Mouse (Mus musculus) liver, embryonic 14.5 days (tissue): Measurements from ENCODE around the gene Id3. TPM values are rescaled to one million over a fixed set of nuclear protein-coding genes. Genes with fewer than 3 reads are reported as not detected.

Source experiments
- ATAC-seq: fragments of 200-750 bp; cut with Nextera tagmentation; 2 replicates; pipeline ENCODE4 v1.8.0; 2017; ENCODE audit warnings: moderate number of reproducible peaks, mild to moderate bottlenecking, moderate library complexity; ENCODE audit not compliant: insufficient read depth
- DNase-seq, 3 experiments: peaks; one replicate each; pipeline ENCODE4 v3.0.0-alpha.2; 2012 to 2013; ENCODE audit warnings: low read depth in 3 of 3, low spot score in 3 of 3
- H3K27ac ChIP-seq: fragments of 300-500 bp; sonication (generic); 2 replicates; pipeline ENCODE4 v1.5.1; 2014; ENCODE audit warnings: moderate library complexity, mild to moderate bottlenecking, control low read depth, inconsistent platforms
- H3K27me3 ChIP-seq: fragments of 300-500 bp; sonication (generic); 2 replicates; pipeline ENCODE4 v1.6.1; 2014; ENCODE audit warnings: mild to moderate bottlenecking, low read length, moderate library complexity; ENCODE audit not compliant: control insufficient read depth, insufficient read depth
- H3K36me3 ChIP-seq: fragments of 300-500 bp; sonication (generic); replicated peaks from 2 replicates; pipeline ENCODE4 v1.6.1; 2014; ENCODE audit warnings: low read depth; ENCODE audit not compliant: control insufficient read depth, insufficient read depth
- H3K4me1 ChIP-seq, 2 experiments: fragments of 200-500 bp in 1 of 2; fragments of 300-500 bp in 1 of 2; sonication (generic) in 1 of 2; replicated peaks; 2 replicates each; pipeline ENCODE4 v1.6.1; 2012 to 2014; ENCODE audit warnings: antibody characterized with exemption in 1 of 2, inconsistent platforms in 1 of 2, low read length in 1 of 2; ENCODE audit not compliant: control insufficient read depth in 2 of 2, insufficient read depth in 2 of 2
- H3K4me2 ChIP-seq: fragments of 300-500 bp; sonication (generic); 2 replicates; pipeline ENCODE4 v1.6.1; 2014; ENCODE audit warnings: low read depth, mild to moderate bottlenecking, control low read depth, moderate library complexity
- H3K4me3 ChIP-seq, 2 experiments: fragments of 200-500 bp in 1 of 2; fragments of 300-500 bp in 1 of 2; sonication (generic) in 1 of 2; 2 replicates each; pipeline ENCODE4 v1.5.1; 2012 to 2014; ENCODE audit warnings: low read depth in 2 of 2, low read length in 2 of 2, mild to moderate bottlenecking in 2 of 2, control low read depth in 1 of 2, inconsistent platforms in 1 of 2, moderate library complexity in 1 of 2; ENCODE audit not compliant: insufficient read depth in 1 of 2
- H3K9ac ChIP-seq: fragments of 300-500 bp; sonication (generic); replicated peaks from 2 replicates; pipeline ENCODE4 v1.6.1; 2014; ENCODE audit warnings: mild to moderate bottlenecking, control low read depth, moderate library complexity
- H3K9me3 ChIP-seq: fragments of 300-500 bp; sonication (generic); 2 replicates; pipeline ENCODE4 v1.6.1; 2016; ENCODE audit warnings: low read length, mixed read lengths; ENCODE audit not compliant: control insufficient read depth
- CTCF ChIP-seq: IDR thresholded peaks from 2 replicates; pipeline ENCODE4 v1.5.1; 2016; ENCODE audit warnings: antibody characterized with exemption, low read depth, control low read depth
- EP300 ChIP-seq: IDR thresholded peaks from 2 replicates; pipeline ENCODE4 v1.6.1; 2016; ENCODE audit warnings: antibody characterized with exemption, low read depth
- WGBS: fragments of 180-500 bp; shearing (Covaris S2); extraction: QIAGEN DNeasy Blood & Tissue Kit; methylation state at CpG from one replicate; pipeline ENCODE4 v1.1.7; 2014; ENCODE audit not compliant: insufficient replicate concordance; 5-methylcytosine and 5-hydroxymethylcytosine counted together
- polyA plus RNA-seq, 2 experiments: library from polyadenylated mRNA; depleted of rRNA in 1 of 2; stranded (reverse) in 1 of 2; unstranded in 1 of 2; fragments of >200 nt; fragmentation: Nextera tagmentation in 1 of 2; extraction: Ambion mirVana in 1 of 2; gene quantifications; 2 replicates each; pipeline versions ENCODE4 v1.2.1 to v1.2.3; 2012 to 2014

Gene Id3
- polyA plus RNA-seq, 2 experiments = 23.0 to 33.8 TPM

GRCm38 (mm10) chr4:136173210-136173715 lies 30.0 kb downstream of the Id3 start:
- peak overlapping the region; percentile 68 to 92 for H3K4me3 ChIP-seq
- no peaks in the 10 kb centered on the region for H3K9me3 ChIP-seq
- peak overlapping the region; percentile 99 for H3K9ac ChIP-seq
- DNase-seq (no peak), ATAC-seq (no peak)
- H3K36me3 ChIP-seq = peaks cover 28% of the 10 kb centered on the region
- H3K4me2 ChIP-seq = peak overlapping the region; percentile 97
- no peak for TF ChIP-seq EP300
- TF ChIP-seq CTCF = no peak
- H3K27me3 ChIP-seq = no peaks in the 10 kb centered on the region
- 4% methylated on average over 14 of the region's 14 CpGs for WGBS
- peak overlapping the region; percentile 96 for H3K27ac ChIP-seq
- peaks cover 40 to 43% of the 10 kb centered on the region in 2 experiments for H3K4me1 ChIP-seq

GRCm38 (mm10) chr4:136174216-136175193 lies 31.2 kb downstream of the Id3 start:
- Histone ChIP-seq H3K36me3 (peaks cover 40% of the 10 kb centered on the region), H3K27ac (peak overlapping the region; percentile 96), H3K9me3 (no peaks in the 10 kb centered on the region), H3K4me3 (peak overlapping the region; percentile 68 to 92), H3K4me2 (peak overlapping the region; percentile 97), H3K4me1 (peaks cover 52 to 55% of the 10 kb centered on the region in 2 experiments), H3K9ac (peak overlapping the region; percentile 99), H3K27me3 (no peaks in the 10 kb centered on the region)
- ATAC-seq = peak; percentile 77
- WGBS = 33% methylated on average over 13 of the region's 13 CpGs
- TF ChIP-seq CTCF (peak; percentile 69), EP300 (peak; percentile 78)
- DNase-seq = peak; percentile 87 to 91 (median 88)

GRCm38 (mm10) chr4:136176022-136176552 lies 32.8 kb downstream of the Id3 start:
- Histone ChIP-seq H3K9ac (peak overlapping the region; percentile 99), H3K36me3 (peaks cover 56% of the 10 kb centered on the region), H3K4me3 (peak overlapping the region; percentile 44 to 68), H3K27me3 (no peaks in the 10 kb centered on the region), H3K4me1 (peaks cover 66 to 71% of the 10 kb centered on the region in 2 experiments), H3K27ac (peak overlapping the region; percentile 96), H3K9me3 (no peaks in the 10 kb centered on the region), H3K4me2 (peak overlapping the region; percentile 97)
- 73% methylated on average over 10 of the region's 10 CpGs for WGBS
- ATAC-seq = no peak
- TF ChIP-seq EP300 (no peak), CTCF (no peak)
- DNase-seq = no peak

DNA sequence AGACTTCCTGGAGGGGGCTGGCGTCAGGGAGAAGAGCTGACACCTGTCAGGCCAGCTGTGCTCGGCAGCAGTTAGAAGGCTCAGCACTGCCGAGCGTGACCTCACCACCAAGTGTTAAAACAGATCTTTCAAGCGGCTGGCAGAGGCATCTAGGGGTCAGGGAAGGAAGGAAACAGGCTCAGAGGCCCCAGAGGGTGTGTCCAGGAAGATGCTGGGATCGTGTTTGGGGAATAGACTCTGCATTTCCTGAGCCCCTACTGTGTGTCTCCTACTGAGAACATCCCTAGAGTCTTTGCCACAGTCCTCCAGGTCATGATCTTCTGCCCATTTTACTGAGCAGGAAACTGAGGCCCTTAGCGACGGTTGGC lies 33.9 kb downstream of the Id3 start:
- no peak for DNase-seq
- peak overlapping the region; percentile 44 to 68 for H3K4me3 ChIP-seq

More for the DNA sequence above, 33.9 kb downstream of the Id3 start:
- no peaks in the 10 kb centered on the region for H3K27me3 ChIP-seq
- peaks cover 68% of the 10 kb centered on the region for H3K36me3 ChIP-seq
- H3K4me1 ChIP-seq = peaks cover 62 to 68% of the 10 kb centered on the region in 2 experiments
- no peaks in the 10 kb centered on the region for H3K9me3 ChIP-seq
- H3K4me2 ChIP-seq = peak overlapping the region; percentile 97
- no peak; the same call in 1 of the 2 replicates for ATAC-seq
- 9% methylated on average over 8 of the region's 8 CpGs for WGBS
- no peak; the same call in 1 of the 2 replicates for TF ChIP-seq CTCF
- TF ChIP-seq EP300 = no peak
- H3K27ac ChIP-seq = peak overlapping the region; percentile 96
- peak overlapping the region; percentile 99 for H3K9ac ChIP-seq
